Mouse (Mus musculus) lung, postnatal 0 days (tissue): Measurements from ENCODE around the gene Thsd7a. TPM values are rescaled to one million over a fixed set of nuclear protein-coding genes. Genes with fewer than 3 reads are reported as not detected.

Source experiments
- ATAC-seq: fragments of 200-750 bp; cut with Nextera tagmentation; 2 replicates; pipeline ENCODE4 v1.8.0; 2017; ENCODE audit warnings: moderate library complexity
- DNase-seq: peaks from one replicate; pipeline ENCODE4 v3.0.0-alpha.2; 2016; ENCODE audit warnings: low spot score
- H3K27ac ChIP-seq: fragments of 300-500 bp; sonication (generic); 2 replicates; pipeline ENCODE4 v1.5.1; 2014; ENCODE audit warnings: antibody characterized with exemption, mild to moderate bottlenecking, low read length, mixed read lengths
- H3K27me3 ChIP-seq: fragments of 300-500 bp; sonication (generic); replicated peaks from 2 replicates; pipeline ENCODE4 v1.6.1; 2014; ENCODE audit warnings: low read length, mixed read lengths; ENCODE audit not compliant: insufficient read depth
- H3K36me3 ChIP-seq: fragments of 300-500 bp; sonication (generic); 2 replicates; pipeline ENCODE4 v1.6.1; 2014; ENCODE audit warnings: low read length, mixed read lengths; ENCODE audit not compliant: insufficient read depth
- H3K4me1 ChIP-seq: fragments of 300-500 bp; sonication (generic); 2 replicates; pipeline ENCODE4 v1.6.1; 2014; ENCODE audit warnings: antibody characterized with exemption, low read depth, low read length, mixed read lengths; ENCODE audit not compliant: insufficient read depth
- H3K4me2 ChIP-seq: fragments of 300-500 bp; sonication (generic); replicated peaks from 2 replicates; pipeline ENCODE4 v1.6.1; 2014; ENCODE audit warnings: low read depth, mild to moderate bottlenecking, low read length, moderate library complexity, mixed read lengths
- H3K4me3 ChIP-seq: fragments of 300-500 bp; sonication (generic); 2 replicates; pipeline ENCODE4 v1.5.1; 2014; ENCODE audit warnings: low read depth, low read length
- H3K9ac ChIP-seq: fragments of 300-500 bp; sonication (generic); replicated peaks from 2 replicates; pipeline ENCODE4 v1.6.1; 2014; ENCODE audit warnings: low read depth, mild to moderate bottlenecking
- H3K9me3 ChIP-seq: fragments of 300-500 bp; sonication (generic); 2 replicates; pipeline ENCODE4 v1.6.1; 2016; ENCODE audit warnings: low read length, mixed read lengths
- CTCF ChIP-seq: IDR thresholded peaks from 2 replicates; pipeline ENCODE4 v1.5.1; 2016; ENCODE audit warnings: antibody characterized with exemption, mild to moderate bottlenecking
- EP300 ChIP-seq: IDR thresholded peaks from 2 replicates; pipeline ENCODE4 v1.6.1; 2016; ENCODE audit warnings: antibody characterized with exemption, mild to moderate bottlenecking, control low read depth
- WGBS: fragments of 180-500 bp; shearing (Covaris S2); extraction: QIAGEN DNeasy Blood & Tissue Kit; methylation state at CpG from one replicate; pipeline ENCODE4 v1.1.7; 2014; 5-methylcytosine and 5-hydroxymethylcytosine counted together
- polyA plus RNA-seq: library from polyadenylated mRNA; unstranded; fragments of >200 nt; fragmentation: Nextera tagmentation; extraction: Ambion mirVana; gene quantifications from 2 replicates; pipeline ENCODE4 v1.2.1, GENCODE M21; 2015

Thsd7a gene
- 2.8 and 3.6 TPM in 2 replicates for polyA plus RNA-seq

DNA sequence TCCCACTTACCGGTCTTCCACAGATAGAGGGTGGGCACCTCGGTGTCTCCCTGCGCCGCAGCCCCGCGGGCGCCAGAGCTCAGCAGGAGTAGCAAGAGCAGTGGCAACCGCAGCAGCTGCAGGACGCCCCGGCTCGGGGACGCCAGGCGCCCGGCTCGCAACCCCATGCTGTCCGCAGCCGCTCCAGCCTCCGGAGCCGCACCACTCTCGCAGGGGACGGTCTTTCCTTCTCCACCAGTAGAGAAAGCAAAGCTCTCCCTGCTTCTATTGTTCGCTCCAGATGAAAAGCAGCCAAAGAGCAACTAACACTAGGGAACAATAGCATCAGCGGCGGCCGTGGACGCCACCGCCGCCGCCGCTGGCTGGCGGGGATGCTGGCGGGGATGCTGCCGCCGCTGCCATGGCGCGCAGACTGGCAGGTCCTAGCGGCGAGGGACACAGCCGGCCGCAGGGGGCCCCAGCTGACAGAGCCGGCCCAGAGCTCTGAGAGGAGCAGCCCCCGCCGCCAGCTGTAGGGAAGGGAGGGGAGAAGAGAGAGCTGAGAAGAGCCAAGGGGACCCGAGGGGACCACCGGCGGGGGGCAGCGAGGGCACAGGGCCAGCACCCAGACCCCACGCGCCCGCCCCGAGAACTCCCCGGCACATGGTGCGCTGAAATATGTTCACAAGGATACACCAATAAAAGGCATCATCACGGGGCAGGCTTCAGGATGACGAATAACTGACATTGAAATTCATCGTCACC is at the start of gene Thsd7a:
TSS of gene Thsd7a (minus strand) at position 624 of the 744 bp plus-strand sequence.
- Histone ChIP-seq H3K9me3 (no peaks in the 10 kb centered on the region), H3K4me3 (peak within 1 kb of the TSS; percentile 54), H3K27me3 (no peaks in the 10 kb centered on the region), H3K27ac (peak within 1 kb of the TSS; percentile 26; the same call in 1 of the 2 replicates), H3K4me2 (peak within 1 kb of the TSS; percentile 88), H3K36me3 (no peaks in the 10 kb centered on the region), H3K4me1 (no peaks in the 10 kb centered on the region), H3K9ac (peak within 1 kb of the TSS; percentile 43)
- peak; percentile 20; the same call in 1 of the 2 replicates for TF ChIP-seq CTCF
- no peak for TF ChIP-seq EP300
- DNase-seq = peak; percentile 31
- peak; percentile 80 for ATAC-seq
- under 1% methylated on average over 56 of the region's 56 CpGs for WGBS

DNA sequence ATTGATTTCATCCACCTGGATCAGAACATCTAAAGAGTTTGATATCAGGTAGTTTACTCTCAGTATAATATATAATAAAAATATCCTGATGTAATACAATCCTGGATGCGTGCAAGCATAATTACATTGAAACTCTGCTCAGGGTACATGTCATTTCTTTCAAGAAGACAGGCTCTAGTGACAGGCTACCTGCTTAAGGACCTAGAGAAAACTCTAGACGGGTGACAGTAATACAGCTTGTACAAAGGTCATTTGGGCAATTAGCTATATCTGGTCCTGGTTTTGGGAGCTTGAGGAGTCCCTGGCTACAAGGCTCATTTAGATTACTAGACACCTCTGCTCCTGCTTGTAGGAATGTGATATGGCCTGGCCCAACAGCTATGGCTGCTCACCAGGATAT is 37.9 kb upstream of the Thsd7a start:
- H3K9ac ChIP-seq = no peak overlapping the region
- no peak for TF ChIP-seq EP300
- no peak for TF ChIP-seq CTCF
- H3K4me2 ChIP-seq = no peak overlapping the region
- WGBS = 56% methylated on average over 2 of the region's 2 CpGs
- H3K4me1 ChIP-seq = no peaks in the 10 kb centered on the region
- no peak for DNase-seq
- no peak overlapping the region for H3K27ac ChIP-seq
- no peak for ATAC-seq
- no peaks in the 10 kb centered on the region for H3K9me3 ChIP-seq
- H3K36me3 ChIP-seq = no peaks in the 10 kb centered on the region
- no peaks in the 10 kb centered on the region for H3K27me3 ChIP-seq
- no peak overlapping the region for H3K4me3 ChIP-seq

DNA sequence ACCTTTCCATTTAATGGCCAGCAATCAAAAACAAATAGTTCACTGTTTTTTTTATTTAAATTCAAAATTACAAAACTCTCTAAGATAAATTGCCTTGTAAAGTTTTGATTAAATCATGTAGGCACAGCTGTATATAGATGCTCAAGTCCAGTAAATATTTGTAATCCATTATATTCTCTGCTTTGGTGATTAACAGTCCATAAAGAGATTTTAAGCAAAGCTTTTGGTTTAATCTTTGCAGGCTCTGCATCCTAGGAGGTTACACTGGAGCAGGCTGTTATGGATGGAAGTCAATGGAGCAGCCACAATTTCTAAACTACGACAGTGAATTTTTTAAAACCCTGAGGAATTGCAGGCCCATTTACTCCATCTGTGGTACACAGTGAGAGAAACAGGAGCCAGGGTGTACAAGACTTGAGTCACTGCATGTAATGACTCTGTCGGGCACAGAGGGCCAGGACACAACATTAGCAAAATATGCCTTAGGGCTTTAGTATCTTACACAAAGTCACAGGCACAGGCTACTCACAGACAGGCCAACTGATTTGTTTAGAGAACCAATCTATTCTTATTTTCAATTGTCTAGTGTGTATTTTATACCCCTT is 37.3 kb upstream of the Thsd7a start:
- Histone ChIP-seq H3K4me3 (no peak overlapping the region), H3K9me3 (no peaks in the 10 kb centered on the region), H3K9ac (no peak overlapping the region), H3K36me3 (no peaks in the 10 kb centered on the region), H3K27me3 (no peaks in the 10 kb centered on the region), H3K27ac (no peak overlapping the region), H3K4me1 (no peaks in the 10 kb centered on the region), H3K4me2 (no peak overlapping the region)
- no peak for TF ChIP-seq CTCF
- TF ChIP-seq EP300 = no peak
- DNase-seq = no peak
- 72% methylated on average over 2 of the region's 2 CpGs for WGBS
- ATAC-seq = no peak

DNA sequence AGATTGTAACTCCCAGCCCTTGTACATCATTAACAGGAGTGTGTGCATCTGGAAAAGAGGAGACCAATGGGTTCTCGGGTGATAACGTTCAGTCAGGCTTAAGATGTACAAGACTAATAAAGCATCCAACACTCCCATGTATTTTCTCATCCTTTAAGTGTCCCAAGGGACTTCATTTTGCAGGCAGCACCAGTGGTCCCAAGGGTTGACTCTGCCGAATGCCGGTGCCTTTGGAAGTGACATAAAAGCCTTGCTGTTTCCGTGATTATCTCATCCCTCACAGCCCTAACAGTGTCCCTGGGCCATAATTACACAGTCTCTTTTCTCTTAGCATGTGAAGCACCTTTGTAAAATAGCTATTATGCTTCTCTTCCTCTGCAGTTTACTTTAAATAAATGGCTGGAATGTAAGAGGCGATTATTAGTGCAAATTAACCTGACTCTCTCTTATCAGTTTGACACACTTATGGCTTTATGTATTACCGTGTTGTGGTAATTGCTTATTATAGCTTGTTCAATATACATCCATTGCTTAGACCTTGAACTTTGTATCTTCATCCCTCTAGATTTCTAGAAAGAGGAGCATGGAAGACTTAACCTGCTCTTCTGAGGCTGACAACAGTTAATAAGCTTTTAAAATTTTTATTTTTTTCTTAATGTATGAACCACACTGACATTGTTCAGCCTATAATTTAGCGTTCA is 35.9 kb upstream of the Thsd7a start:
- Histone ChIP-seq H3K36me3 (no peaks in the 10 kb centered on the region), H3K9me3 (no peaks in the 10 kb centered on the region), H3K27ac (no peak overlapping the region), H3K4me3 (no peak overlapping the region), H3K9ac (no peak overlapping the region), H3K27me3 (no peaks in the 10 kb centered on the region), H3K4me2 (no peak overlapping the region), H3K4me1 (no peaks in the 10 kb centered on the region)
- 84% methylated on average over 8 of the region's 8 CpGs for WGBS
- no peak for TF ChIP-seq CTCF
- DNase-seq (no peak), ATAC-seq (no peak)

DNA sequence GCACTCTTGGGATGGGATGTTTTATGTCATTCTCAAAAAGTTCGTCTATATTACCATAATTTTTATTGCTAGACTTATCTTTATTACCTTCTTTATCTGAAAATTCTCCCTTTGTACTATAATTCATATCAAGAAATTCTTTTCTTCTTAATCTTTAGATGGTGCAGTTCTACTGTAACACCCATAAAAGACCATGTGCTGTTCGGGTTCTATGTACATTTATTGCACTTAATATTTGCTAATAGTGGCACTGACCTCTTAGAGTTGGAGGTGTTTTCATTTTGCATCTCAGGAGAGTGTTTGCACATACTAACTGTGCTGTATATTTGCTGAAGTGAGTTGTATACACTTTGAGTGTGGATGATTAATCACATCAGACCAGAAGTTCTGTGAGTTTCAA is 23.6 kb upstream of the Thsd7a start:
- Histone ChIP-seq H3K9ac (no peak overlapping the region), H3K4me1 (no peaks in the 10 kb centered on the region), H3K36me3 (no peaks in the 10 kb centered on the region), H3K27ac (no peak overlapping the region), H3K9me3 (no peaks in the 10 kb centered on the region), H3K4me2 (no peak overlapping the region), H3K4me3 (no peak overlapping the region), H3K27me3 (no peaks in the 10 kb centered on the region)
- ATAC-seq (no peak), DNase-seq (no peak)
- WGBS = 47% methylated on average over 2 of the region's 2 CpGs
- no peak for TF ChIP-seq CTCF
- TF ChIP-seq EP300 = no peak

DNA sequence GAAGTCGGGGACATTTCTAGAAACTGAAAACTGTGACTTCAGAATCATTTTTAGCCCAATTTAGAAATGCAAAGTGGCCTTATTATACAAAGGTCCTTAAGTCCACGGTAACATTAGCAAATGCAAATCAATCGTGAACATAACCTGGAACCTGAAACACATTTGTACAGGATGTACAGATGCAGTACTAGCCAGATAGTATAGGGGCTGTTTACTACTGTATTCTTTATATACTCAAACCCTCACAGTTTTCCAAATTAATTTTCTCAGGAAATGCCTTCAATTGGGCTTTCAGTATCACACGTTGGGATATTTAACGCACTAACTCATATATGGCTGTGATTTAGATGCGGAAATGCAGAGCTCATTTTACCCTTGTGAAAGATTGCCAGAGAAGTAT is 16.0 kb upstream of the Thsd7a start:
- no peaks in the 10 kb centered on the region for H3K4me1 ChIP-seq
- WGBS = 74% methylated on average over 6 of the region's 6 CpGs

More for the DNA sequence above, 16.0 kb upstream of the Thsd7a start:
- no peak for TF ChIP-seq EP300
- no peak for TF ChIP-seq CTCF
- no peak for DNase-seq
- no peaks in the 10 kb centered on the region for H3K36me3 ChIP-seq
- H3K4me2 ChIP-seq = no peak overlapping the region
- no peaks in the 10 kb centered on the region for H3K9me3 ChIP-seq
- H3K27ac ChIP-seq = no peak overlapping the region
- H3K4me3 ChIP-seq = no peak overlapping the region
- no peaks in the 10 kb centered on the region for H3K27me3 ChIP-seq
- ATAC-seq = no peak
- H3K9ac ChIP-seq = no peak overlapping the region
